Mouse (Mus musculus) liver, embryonic 11.5 days (tissue): Measurements from ENCODE around the gene Cps1. TPM values are rescaled to one million over a fixed set of nuclear protein-coding genes. Genes with fewer than 3 reads are reported as not detected.

ENCODE experiments used
- ATAC-seq: fragments of 200-750 bp; cut with Nextera tagmentation; replicated peaks from 2 replicates; pipeline ENCODE4 v1.8.0; 2017; ENCODE audit warnings: moderate number of reproducible peaks, mild to moderate bottlenecking, moderate TSS enrichment, moderate library complexity; ENCODE audit not compliant: low FRiP score
- DNase-seq: peaks from one replicate; pipeline ENCODE4 v3.0.0-alpha.2; 2017; ENCODE audit warnings: low spot score
- H3K27ac ChIP-seq: fragments of 300-500 bp; sonication (generic); 2 replicates; pipeline ENCODE4 v1.5.1; 2014; ENCODE audit warnings: mild to moderate bottlenecking, low read depth, low read length, control low read depth
- H3K27me3 ChIP-seq: fragments of 300-500 bp; sonication (generic); replicated peaks from 2 replicates; pipeline ENCODE4 v1.6.1; 2014; ENCODE audit warnings: low read length, mixed read lengths; ENCODE audit not compliant: control insufficient read depth, insufficient read depth
- H3K36me3 ChIP-seq: fragments of 300-500 bp; sonication (generic); 2 replicates; pipeline ENCODE4 v1.6.1; 2014; ENCODE audit warnings: mild to moderate bottlenecking, low read length, moderate library complexity, mixed read lengths; ENCODE audit not compliant: control insufficient read depth, insufficient read depth
- H3K4me1 ChIP-seq: fragments of 300-500 bp; sonication (generic); replicated peaks from 2 replicates; pipeline ENCODE4 v1.6.1; 2014; ENCODE audit warnings: low read length, mixed read lengths; ENCODE audit not compliant: control insufficient read depth, insufficient read depth
- H3K4me2 ChIP-seq: fragments of 300-500 bp; sonication (generic); 2 replicates; pipeline ENCODE4 v1.6.1; 2014; ENCODE audit warnings: mild to moderate bottlenecking, control low read depth, moderate library complexity
- H3K4me3 ChIP-seq: fragments of 300-500 bp; sonication (generic); 2 replicates; pipeline ENCODE4 v1.5.1; 2014; ENCODE audit warnings: low read depth, low read length, control low read depth
- H3K9ac ChIP-seq: fragments of 300-500 bp; sonication (generic); 2 replicates; pipeline ENCODE4 v1.6.1; 2014; ENCODE audit warnings: low read depth, low read length, control low read depth
- H3K9me3 ChIP-seq: fragments of 300-500 bp; sonication (generic); 2 replicates; pipeline ENCODE4 v1.6.1; 2016; ENCODE audit warnings: low read length, inconsistent platforms, mixed read lengths; ENCODE audit not compliant: control insufficient read depth
- WGBS: fragments of 180-500 bp; shearing (Covaris S2); extraction: QIAGEN DNeasy Blood & Tissue Kit; methylation state at CpG from one replicate; pipeline ENCODE4 v1.1.7; 2014; 5-methylcytosine and 5-hydroxymethylcytosine counted together
- polyA plus RNA-seq: library from polyadenylated mRNA; unstranded; fragments of >200 nt; fragmentation: Nextera tagmentation; extraction: Ambion mirVana; gene quantifications from 2 replicates; pipeline ENCODE4 v1.2.1, GENCODE M21; 2014

Gene Cps1
- polyA plus RNA-seq, 1 experiment from 2014 or later: 0.04 TPM

- ATAC-seq: no peak
- Histone ChIP-seq H3K4me1 (no peaks in the 10 kb centered on the region), H3K4me3 (no peak overlapping the region), H3K4me2 (no peak overlapping the region), H3K27me3 (no peaks in the 10 kb centered on the region), H3K9me3 (no peaks in the 10 kb centered on the region), H3K9ac (no peak overlapping the region), H3K36me3 (no peaks in the 10 kb centered on the region), H3K27ac (no peak overlapping the region)
- 57% methylated on average over 1 of the region's 1 CpGs for WGBS
- DNase-seq: no peak
These were observed 142.4 kb downstream of the Cps1 start for GRCm38 (mm10) chr1:67265222-67265621.

GRCm38 (mm10) chr1:67267972-67268371 lies 145.1 kb downstream of the Cps1 start:
- no peak for ATAC-seq
- Histone ChIP-seq H3K4me1 (no peaks in the 10 kb centered on the region), H3K27me3 (no peaks in the 10 kb centered on the region), H3K4me3 (no peak overlapping the region), H3K27ac (no peak overlapping the region), H3K36me3 (no peaks in the 10 kb centered on the region), H3K9ac (no peak overlapping the region), H3K4me2 (no peak overlapping the region), H3K9me3 (no peaks in the 10 kb centered on the region)
- DNase-seq: no peak

GRCm38 (mm10) chr1:67268450-67268849 lies 145.6 kb downstream of the Cps1 start:
- no peak overlapping the region for H3K9ac ChIP-seq
- H3K36me3 ChIP-seq: no peaks in the 10 kb centered on the region
- no peaks in the 10 kb centered on the region for H3K9me3 ChIP-seq
- H3K27ac ChIP-seq: no peak overlapping the region
- H3K4me2 ChIP-seq: no peak overlapping the region
- H3K4me1 ChIP-seq: no peaks in the 10 kb centered on the region
- ATAC-seq: no peak
- no peak overlapping the region for H3K4me3 ChIP-seq
- DNase-seq: no peak
- no peaks in the 10 kb centered on the region for H3K27me3 ChIP-seq

- Histone ChIP-seq H3K9ac (no peak overlapping the region), H3K9me3 (no peaks in the 10 kb centered on the region), H3K27me3 (no peaks in the 10 kb centered on the region), H3K4me3 (no peak overlapping the region), H3K4me2 (no peak overlapping the region), H3K27ac (no peak overlapping the region), H3K36me3 (no peaks in the 10 kb centered on the region), H3K4me1 (no peaks in the 10 kb centered on the region)
- DNase-seq (no peak), ATAC-seq (no peak)
- WGBS: 73% methylated on average over 1 of the region's 1 CpGs
These were observed 153.4 kb downstream of the Cps1 start for GRCm38 (mm10) chr1:67276270-67276669.

Other genes with a start within 250 kb of the Cps1 start
- gene Myl1, start 177.6 kb upstream of the Cps1 start, polyA plus RNA-seq: 5.9 and 12.3 TPM in 2 replicates
- 48.8 and 49.0 TPM in 2 replicates for gene Lancl1, start 84.2 kb upstream of the Cps1 start, polyA plus RNA-seq